Mouse (Mus musculus) erythroid progenitor cell, adult 5-6 weeks (primary cell): ENCODE data around the gene Cnga2. TPM values are rescaled to one million over a fixed set of nuclear protein-coding genes. Genes with fewer than 3 reads are reported as not detected.

Source experiments
- ATAC-seq: replicated peaks from 2 replicates; pipeline ENCODE4 v1.8.0; 2016; ENCODE audit warnings: moderate number of reproducible peaks, mild to moderate bottlenecking, moderate TSS enrichment, inconsistent platforms; ENCODE audit not compliant: poor library complexity, low FRiP score, severe bottlenecking
- total RNA-seq, 2 experiments: library from RNA; stranded (forward) in 1 of 2; stranded (reverse) in 1 of 2; fragments of 150-400 nt in 1 of 2; fragments of 186-747, 209-891 nt in 1 of 2; gene quantifications; 2 replicates each; pipeline versions ENCODE4 v1.2.3 to v1.2.4; 2015 to 2017; ENCODE audit warnings: low replicate concordance in 2 of 2

Cnga2 gene
- total RNA-seq, 2 experiments from 2014 or later, result not detected

DNA sequence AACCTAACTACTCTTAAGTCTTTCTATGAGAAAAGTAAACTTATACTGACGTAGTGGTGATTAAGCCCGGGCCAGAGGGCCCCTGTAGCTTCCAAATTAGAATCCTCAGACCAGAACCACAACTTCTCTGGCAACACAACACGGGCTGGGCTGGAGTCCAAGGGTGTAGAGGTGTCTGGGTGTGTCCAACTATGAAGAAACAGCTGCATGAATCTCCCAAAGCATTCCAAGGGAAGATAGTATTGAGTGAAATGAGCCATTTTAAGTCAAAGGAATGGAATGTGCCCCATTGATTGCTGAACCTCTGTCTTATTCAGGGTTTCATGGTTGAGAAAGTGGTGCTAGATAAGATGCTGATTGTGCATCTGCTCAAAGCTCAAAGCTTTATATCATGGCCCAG, 52.4 kb downstream of the Cnga2 start:
- ATAC-seq, result no peak

DNA sequence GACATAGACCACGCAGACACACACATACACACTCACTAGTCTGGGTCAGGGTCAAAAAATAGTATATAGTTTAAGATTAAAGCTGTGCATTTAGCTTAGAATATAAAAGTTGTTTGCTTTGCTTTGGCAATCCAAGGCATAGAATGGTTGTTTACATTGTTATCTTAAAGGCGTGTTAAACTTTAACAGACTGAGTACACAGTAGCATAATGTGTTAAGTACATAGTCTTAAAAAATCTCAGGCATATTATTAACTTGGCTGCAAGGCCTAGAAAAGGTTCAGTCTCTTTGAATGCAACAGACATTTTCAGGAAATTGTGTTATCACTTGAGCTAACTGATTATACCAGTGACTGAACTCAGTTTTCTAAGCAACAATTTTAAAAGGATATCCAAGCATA, 56.3 kb downstream of the Cnga2 start:
- no peak for ATAC-seq

Other genes with a start within 250 kb of the Cnga2 start
- gene Vma21, start 175.9 kb upstream of the Cnga2 start, total RNA-seq (2015; ENCODE audit: low replicate concordance), result 18.0 and 20.9 TPM in 2 replicates
- gene Vma21, start 175.9 kb upstream of the Cnga2 start, total RNA-seq (2017; ENCODE audit: low replicate concordance), result 1.7 and 5.6 TPM in 2 replicates
- gene Gm1141, start 70.8 kb upstream of the Cnga2 start, total RNA-seq (2015; ENCODE audit: low replicate concordance), result not detected in 2 replicates
- gene Gm1141, start 70.8 kb upstream of the Cnga2 start, total RNA-seq (2017; ENCODE audit: low replicate concordance), result not detected in 2 replicates
- gene Prrg3, start 29.2 kb upstream of the Cnga2 start, total RNA-seq (2015; ENCODE audit: low replicate concordance), result not detected in 2 replicates
- not detected in 2 replicates for gene Prrg3, start 29.2 kb upstream of the Cnga2 start, total RNA-seq (2017; ENCODE audit: low replicate concordance)
- not detected in 2 replicates for gene Fate1, start 18.9 kb upstream of the Cnga2 start, total RNA-seq (2015; ENCODE audit: low replicate concordance)
- gene Fate1, start 18.9 kb upstream of the Cnga2 start, total RNA-seq (2017; ENCODE audit: low replicate concordance), result not detected in 2 replicates
- not detected in 2 replicates for gene Magea4, start 230.2 kb downstream of the Cnga2 start, total RNA-seq (2015; ENCODE audit: low replicate concordance)
- not detected in 2 replicates for gene Magea4, start 230.2 kb downstream of the Cnga2 start, total RNA-seq (2017; ENCODE audit: low replicate concordance)